8 mouse cellular contexts compared by ENCODE assay signal in the genomic region with DNA sequence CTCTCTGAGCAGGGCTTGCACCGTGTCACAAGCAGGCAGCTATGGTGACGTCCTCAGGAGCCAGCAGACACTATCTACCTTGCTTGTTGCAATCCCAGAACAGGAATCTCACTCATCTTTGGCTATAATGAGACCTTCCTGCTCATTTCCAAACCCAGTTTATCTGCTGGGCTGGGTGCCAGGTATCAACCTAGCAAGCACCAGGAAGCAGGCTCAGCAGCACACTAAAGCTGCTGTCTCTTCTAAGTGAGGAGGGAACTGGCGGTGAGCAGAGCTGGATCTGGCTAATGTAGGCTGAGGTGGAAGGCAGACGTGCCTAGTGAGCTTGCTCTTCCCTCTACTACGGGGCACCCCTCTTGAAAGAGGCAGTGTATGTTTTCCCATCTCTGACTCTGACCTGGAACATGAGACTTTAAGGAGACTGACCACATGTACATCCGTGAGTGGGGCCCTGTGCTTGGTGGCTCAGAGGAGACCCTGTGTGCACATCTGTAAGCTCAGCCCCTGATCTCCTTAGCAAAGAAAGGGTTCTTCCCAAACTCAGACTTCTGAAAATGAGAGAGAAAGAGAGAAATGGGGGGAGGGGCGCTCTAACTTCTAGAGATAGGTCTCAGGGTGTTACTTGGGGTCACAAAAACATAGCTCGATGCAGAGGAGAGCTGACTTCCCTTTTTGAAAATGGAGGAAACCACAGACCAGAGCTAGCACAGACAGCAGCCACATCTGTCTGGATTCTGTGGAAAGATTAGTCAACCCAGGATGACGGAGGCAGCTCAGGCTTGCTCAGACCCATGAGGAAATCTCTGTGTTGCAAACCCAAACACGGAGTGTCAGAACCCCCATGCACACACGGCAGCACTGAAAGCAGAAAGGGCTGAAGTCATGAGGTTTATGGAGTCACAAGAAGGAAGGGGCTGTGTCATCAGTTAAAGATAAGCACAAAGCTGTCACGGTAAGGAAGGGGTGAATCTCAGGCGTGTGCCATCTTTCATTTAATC.
DNase-seq lines count a peak whose midpoint lies in the region; ATAC-seq and TF ChIP-seq lines count a peak whose summit lies in the region.
"Had no signal": no experiment of that assay in that cellular context is flagged by ENCODE, and none has a peak within 500 bp of the region (broad histone marks: within the 10 kb centered on the region; RNA-seq: fewer than 3 reads in every experiment).

No protein-coding gene starts in this region.

- 56% methylated on average over 13 of the region's 13 CpGs for WGBS in lung, adult 2 months
- WGBS in liver, embryonic 12.5 days (ENCODE audit: insufficient replicate concordance): 22% methylated on average over 13 of the region's 13 CpGs

- peak; percentile 92 for ATAC-seq in common myeloid progenitor, adult 5-6 weeks (replicated peaks; ENCODE audit: low read depth, poor library complexity, severe bottlenecking)
- ATAC-seq in liver, embryonic 12.5 days: peak; percentile 61

- peak overlapping the region; percentile 16; the same call in 1 of the 2 replicates for H3K27ac ChIP-seq in liver, embryonic 12.5 days
- H3K27ac ChIP-seq: embryonic facial prominence, embryonic 12.5 days had no signal

- no peaks in the 10 kb centered on the region for H3K9me3 ChIP-seq in liver, embryonic 12.5 days (replicated peaks)
- H3K9me3 ChIP-seq: embryonic facial prominence, embryonic 12.5 days had no signal

- H3K4me3 ChIP-seq in lung, adult 2 months (replicated peaks; ENCODE audit: extremely low read depth, low read depth, low read length): no peak overlapping the region
- H3K4me3 ChIP-seq in liver, embryonic 12.5 days: no peak overlapping the region
- H3K4me3 ChIP-seq: embryonic facial prominence, embryonic 12.5 days had no signal

- no peak overlapping the region for H3K4me2 ChIP-seq in liver, embryonic 12.5 days
- H3K4me2 ChIP-seq: embryonic facial prominence, embryonic 12.5 days had no signal

- peaks cover 3% of the 10 kb centered on the region; the same call in 1 of the 2 replicates for H3K27me3 ChIP-seq in liver, embryonic 12.5 days (replicated peaks)
- H3K27me3 ChIP-seq in splenic B cell, adult 2 months (ENCODE audit: control insufficient read depth, insufficient read depth, low read length, poor library complexity, severe bottlenecking): no peaks in the 10 kb centered on the region
- H3K27me3 ChIP-seq: embryonic facial prominence, embryonic 12.5 days had no signal

- no peak for TF ChIP-seq CTCF in lung, adult 2 months (IDR thresholded peaks at IDR 0.05; ENCODE audit: insufficient read depth, low read length)

- no peak for TF ChIP-seq POLR2A in lung, adult 2 months (IDR thresholded peaks at IDR 0.05; ENCODE audit: borderline replicate concordance, extremely low read depth, low read depth, low read length)

- H3K4me1 ChIP-seq in lung, adult 2 months (ENCODE audit: control insufficient read depth, insufficient read depth, low read length): peaks cover 2% of the 10 kb centered on the region; the same call in 1 of the 2 replicates
- peaks cover 6% of the 10 kb centered on the region; the same call in 1 of the 2 replicates for H3K4me1 ChIP-seq in liver, embryonic 12.5 days

- no peaks in the 10 kb centered on the region for H3K36me3 ChIP-seq in liver, embryonic 12.5 days
- H3K36me3 ChIP-seq in splenic B cell, adult 2 months (ENCODE audit: control insufficient read depth, insufficient read depth, low read length, poor library complexity, severe bottlenecking): no peaks in the 10 kb centered on the region
- H3K36me3 ChIP-seq: embryonic facial prominence, embryonic 12.5 days had no signal

- DNase-seq in lung, adult 18-20 months: peak; percentile 46 to 53
- no peak for DNase-seq in lung, adult 2 months
- DNase-seq in splenic B cell, adult 2 months (ENCODE audit: low read depth, low spot score): peak; percentile 72
- no peak for DNase-seq in cerebellum, adult 11-12 months
- DNase-seq in gastrocnemius, adult 8-10 months (ENCODE audit: low spot score in 2 of 2): no peak

- no peak overlapping the region for H3K9ac ChIP-seq in liver, embryonic 12.5 days
- H3K9ac ChIP-seq: embryonic facial prominence, embryonic 12.5 days had no signal

Comparison
In these comparisons a context has a peak if more than half of its experiments do, and no peak if none do; other contexts are left out.
1. DNase-seq: peak in lung, adult 18-20 months (2 of 2) and splenic B cell, adult 2 months (single experiment); none in lung, adult 2 months (single experiment), cerebellum, adult 11-12 months (single experiment) and gastrocnemius, adult 8-10 months (0 of 2).